Mouse (Mus musculus) yolk sac, embryonic 10.5 days (tissue): ENCODE measurements around the gene Grk4.

Experiments used
- DNase-seq: peaks from one replicate; pipeline ENCODE4 v3.0.0-alpha.2; 2017; ENCODE audit warnings: low spot score

Grk4 gene

DNA sequence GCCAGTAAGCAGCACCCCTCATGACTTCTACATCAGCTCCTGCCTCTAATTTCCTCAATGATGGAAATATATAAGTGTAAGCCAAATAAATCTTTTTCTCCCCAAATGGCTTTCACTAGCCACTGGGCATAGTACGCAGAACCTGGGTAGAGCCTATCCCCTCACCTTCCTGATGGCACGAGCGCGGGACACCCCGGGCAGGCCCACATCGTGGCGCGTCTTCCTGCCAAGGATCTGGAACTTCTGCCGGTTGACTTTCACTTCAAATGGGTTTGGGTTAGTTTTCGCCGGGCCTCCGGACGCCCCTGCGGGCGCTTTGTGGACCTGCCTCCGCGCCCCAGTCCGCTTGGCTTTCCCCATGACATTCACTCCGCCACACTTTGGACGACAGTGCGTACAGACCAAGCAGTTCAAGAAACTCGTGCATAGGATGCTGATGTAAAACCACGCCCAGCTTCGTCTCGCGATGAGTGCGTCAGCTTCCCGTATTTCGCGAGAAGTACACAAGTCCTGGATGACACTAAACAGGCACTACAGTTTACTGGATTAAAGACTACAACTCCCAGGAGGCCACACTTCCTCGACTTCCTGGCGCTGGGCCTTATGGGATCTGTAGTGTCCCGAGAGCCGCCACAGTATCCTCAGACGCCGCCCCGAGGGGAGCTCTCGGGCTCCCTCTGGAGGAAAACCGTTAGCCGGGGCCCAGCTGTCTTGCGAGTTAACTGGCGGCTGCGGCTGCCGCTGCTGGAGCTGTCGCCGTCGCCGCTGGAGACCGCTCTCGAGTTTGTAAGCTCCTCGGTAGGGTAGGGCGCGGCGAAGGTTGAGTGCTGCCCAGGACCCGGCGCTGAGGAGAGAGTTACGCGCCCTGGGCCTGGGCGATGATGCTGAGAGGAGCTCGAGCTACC, at the start of gene Grk4, which contains the start of gene Nop14:
TSS of gene Grk4 (plus strand) at position 694 of the 905 bp plus-strand sequence.
TSS of gene Nop14 (minus strand) at position 463 of the 905 bp plus-strand sequence.
- DNase-seq, result peak; percentile 99

DNA sequence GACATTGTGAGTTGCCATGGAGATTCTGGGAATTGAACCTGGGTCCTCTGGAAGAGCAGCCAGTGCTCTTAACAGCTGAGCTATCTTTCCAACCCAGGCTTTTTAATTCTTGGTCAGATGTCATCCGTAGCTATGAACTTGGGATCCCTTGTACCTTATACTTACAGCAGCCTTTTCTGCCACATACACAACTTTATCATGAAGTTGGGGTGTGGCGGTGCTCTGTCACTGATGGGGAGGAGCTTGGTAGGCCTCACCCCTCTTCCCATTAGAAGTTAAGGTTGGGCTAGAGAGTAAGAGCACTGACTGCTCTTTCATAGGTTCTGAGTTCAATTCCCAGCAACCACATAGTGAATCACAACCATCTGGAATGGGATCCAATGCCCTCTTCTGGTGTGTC, 27.2 kb upstream of the Grk4 start:
- DNase-seq, result no peak

DNA sequence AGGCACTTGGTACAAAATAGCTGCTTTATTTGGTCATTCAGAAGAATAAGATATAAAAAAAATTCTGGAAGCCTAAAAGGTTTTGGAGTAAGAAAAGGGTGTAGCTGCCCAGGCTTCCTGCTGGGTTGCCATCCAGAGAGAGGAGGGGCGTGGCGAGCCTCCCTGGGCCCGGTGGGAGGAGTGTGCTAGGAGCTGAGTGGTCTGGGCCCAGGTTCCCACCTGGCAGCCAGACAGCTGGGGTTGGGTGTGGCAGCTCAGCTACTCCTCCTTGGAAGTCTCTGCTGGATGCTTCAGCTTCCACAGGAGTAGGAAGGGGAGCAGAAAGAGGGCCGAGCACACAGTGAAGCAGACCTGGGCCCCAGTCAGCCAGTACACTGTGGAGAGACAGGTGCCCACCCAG, 26.5 kb upstream of the Grk4 start:
- DNase-seq, result no peak

DNA sequence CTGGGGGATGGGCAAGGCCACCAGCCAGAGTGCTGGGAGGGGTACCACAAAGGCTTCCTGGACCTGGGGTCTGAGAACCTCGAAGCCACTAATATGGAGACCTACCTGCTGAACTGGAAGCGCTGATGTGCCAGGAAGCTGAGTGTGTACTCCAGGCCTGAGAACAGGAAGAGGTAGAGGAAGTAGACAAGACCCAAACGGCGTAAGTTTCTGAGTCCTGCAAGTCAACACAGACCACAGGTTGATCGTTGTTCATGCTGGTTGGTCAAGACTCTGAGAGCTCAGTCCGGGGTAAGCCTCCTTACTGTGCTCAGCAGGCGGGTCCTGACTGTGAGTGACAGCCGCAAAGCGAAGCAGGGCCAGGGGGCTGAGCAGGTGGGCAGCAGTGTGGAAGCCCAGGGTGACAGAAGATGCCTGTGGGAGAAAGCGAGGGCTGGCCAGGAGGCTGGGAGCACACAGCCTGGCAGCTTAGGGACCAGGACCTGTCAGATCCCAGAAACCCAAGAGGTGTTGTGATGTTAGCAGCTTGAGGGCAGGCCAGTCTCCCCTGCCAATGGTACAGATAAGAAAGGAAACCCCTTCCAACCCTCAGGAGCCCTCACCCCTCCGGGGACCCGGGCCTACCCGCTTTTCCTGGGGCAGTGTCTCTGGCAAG, 25.3 kb upstream of the Grk4 start:
- no peak for DNase-seq

DNA sequence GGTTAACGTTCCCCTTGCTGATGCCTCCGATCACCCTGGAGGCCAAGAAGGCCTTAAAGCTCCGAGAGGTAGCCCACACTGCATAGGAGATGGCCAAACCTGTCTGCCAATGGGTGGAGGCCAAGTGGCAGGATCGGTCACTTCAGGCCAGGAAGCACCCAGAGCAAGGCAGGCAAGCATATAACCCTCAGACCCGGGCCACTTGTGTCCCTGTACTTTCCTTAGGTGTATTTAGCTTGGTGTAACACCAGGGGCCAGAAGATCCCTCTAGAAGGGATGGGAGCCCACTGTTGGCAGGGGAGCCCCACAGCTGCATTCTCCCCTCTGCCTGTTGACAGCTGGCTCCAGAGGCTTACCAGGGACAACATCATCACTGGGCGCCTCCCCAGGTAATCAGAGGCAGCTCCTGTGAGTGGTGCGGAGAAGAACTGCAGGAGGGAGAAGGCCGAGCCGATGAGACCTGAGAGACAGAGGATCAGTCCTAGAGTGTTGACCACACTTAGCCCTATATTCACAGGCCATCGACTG, 24.4 kb upstream of the Grk4 start:
- DNase-seq, result no peak

DNA sequence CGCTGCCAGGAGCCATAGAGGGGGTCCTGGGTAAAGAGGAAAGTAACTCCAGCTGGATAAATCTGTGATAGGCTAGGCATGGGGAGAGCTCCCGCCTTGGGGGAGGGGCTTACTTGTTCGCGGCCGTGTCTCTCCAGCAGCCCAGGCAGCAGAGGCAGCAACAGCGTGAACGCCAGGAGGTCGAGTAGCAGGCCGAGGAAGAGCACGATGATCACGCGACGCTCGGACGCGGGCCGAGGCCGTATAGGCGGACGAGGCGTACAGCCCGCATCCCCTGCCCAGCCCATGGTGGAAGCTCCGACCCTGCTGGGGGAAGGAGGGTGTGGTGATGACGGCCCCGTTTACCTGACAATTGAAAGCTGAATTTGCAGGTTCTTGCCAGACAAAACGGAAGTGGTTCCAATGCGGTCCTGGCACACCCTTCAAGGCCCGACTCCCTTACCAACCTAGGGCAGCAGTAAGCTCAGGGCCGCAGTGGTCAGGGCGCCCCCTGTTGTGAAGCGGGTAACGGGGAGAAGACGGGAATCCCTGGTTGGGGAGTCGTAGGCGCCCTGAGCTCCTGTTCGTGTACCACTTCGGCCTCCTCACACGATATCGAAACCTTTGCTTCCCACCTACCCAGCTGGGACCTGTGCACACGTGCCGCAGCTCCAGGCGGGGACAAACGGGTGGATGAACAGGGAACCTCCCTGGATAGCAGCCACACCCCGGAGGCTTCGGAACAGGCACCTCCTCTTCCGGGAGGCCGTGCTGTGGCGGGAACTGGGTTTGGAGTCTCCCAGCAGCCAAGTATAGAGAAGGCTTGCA, 23.5 kb upstream of the Grk4 start, which contains the start of gene Mfsd10:
TSS of gene Mfsd10 (minus strand) at position 732 of the 807 bp plus-strand sequence.
- DNase-seq, result peak; percentile 86

DNA sequence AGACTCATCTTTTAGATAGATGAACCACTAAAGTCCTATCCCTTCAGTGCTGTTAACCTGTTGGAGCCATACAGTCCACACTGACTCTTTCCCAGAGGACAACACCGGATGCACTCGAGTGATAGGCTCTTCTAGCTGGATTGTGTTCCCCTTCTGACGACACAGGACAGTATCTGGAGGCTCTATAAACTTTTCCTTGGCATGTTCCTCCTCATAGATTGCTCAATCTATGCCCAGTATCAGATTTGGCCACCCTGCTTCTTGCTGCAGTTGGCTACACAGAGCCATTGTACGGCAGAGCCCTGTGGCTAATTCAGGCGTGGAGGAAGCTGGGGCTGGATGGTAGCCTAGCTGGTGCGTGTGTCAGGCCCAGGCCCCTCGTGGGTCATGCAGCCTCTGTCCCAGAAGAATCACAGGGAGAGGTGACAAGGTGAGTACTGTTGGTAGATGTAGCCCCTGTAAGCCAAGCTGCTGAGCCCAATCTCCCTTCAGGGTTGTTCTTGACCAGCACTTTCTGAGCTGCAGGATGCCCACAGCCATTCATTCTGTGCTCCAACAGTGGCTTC, 22.5 kb upstream of the Grk4 start:
- no peak for DNase-seq

DNA sequence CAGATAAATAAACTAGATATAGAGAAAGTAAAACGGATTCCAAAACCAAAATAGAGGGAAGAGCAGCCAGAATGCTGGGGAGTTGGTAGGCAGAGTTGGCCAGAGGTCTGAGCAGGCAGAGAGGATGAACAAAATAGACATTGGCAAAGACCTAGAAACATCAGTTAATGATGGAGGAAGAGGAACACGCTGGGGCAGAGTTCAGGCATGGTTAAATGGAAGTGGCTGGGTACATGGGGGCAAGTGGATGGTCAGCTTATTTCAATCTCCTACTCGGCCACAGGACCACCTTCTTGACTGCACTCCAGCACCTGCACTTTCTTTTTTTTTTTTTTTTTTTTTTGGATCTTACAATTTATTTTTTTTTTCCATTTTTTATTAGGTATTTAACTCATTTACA, 18.2 kb upstream of the Grk4 start:
- no peak for DNase-seq

DNA sequence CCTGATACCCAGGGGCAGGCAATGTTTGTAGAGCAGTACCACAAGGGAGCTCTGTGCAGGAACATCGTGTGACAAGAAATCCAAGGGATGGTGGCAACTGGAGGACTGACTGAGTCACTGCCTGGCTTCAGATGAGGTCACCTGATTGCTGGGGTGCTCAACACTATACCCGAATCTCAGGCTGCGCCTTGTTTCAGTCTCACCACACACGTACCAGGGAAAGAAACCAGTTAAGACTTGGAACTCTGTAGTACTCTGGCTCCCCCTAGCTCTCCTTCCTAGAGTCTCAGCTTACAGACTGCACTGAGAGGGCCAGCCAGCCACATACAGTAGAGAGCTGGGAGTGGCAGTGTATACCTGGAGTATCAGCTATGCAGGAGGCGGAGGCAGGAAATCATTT, 17.2 kb upstream of the Grk4 start:
- no peak for DNase-seq

DNA sequence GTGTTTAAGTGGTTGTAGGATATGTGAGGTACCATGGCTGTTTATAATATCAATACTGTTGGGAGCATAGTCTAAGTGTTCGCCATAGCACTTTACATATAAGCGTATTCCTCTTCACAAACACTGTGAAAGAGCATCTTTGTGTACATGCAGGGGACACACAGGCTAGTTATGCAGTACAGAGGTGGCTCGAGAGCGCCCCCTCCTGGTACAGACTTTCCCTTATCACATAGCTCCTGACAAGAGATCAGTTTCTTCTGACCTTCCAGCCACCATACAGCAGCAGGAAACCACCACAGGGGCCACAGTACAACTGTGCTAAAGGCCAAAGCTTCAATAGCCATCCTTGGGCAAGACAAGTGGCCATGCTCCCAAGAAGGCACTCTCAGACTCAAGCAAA, 12.6 kb upstream of the Grk4 start:
- DNase-seq, result no peak

DNA sequence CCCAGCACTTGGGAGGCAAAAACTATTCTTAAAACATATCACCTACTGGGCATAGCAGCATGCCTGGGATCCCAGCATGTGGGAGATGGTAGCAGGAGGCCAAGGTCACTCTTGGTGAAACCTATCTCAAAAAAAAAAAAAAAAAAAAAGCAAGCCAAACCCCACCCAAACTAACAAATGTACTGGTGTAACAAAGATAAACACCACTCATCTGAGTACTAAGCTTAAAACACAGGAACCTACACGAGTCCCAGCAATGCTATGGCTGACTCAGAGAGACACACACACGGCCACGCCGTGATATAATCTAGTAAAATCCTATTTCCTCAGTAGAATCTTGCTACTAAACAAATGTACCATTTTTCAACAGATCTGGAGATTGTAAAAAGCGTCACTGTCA, 7.2 kb upstream of the Grk4 start:
- no peak for DNase-seq

DNA sequence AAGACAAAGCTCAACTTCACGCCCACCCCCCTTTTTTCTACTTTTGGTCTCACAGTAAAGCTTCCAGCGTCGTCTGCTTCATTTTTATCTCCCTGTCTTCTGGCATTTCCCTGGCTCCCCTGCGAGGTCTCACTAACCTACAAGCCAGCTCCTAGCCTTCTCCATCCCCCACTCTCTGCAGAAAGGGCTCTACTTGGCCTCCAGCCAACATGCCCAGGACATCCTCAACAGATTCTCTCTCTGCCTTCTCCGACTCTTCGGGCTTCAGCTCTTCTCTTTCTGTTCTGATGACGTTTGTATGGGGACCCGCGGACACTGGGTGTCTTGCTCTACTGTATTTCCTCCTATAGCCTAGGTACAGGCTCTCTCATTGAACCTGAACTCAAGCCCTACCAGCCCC, 5.3 kb upstream of the Grk4 start:
- no peak for DNase-seq

DNA sequence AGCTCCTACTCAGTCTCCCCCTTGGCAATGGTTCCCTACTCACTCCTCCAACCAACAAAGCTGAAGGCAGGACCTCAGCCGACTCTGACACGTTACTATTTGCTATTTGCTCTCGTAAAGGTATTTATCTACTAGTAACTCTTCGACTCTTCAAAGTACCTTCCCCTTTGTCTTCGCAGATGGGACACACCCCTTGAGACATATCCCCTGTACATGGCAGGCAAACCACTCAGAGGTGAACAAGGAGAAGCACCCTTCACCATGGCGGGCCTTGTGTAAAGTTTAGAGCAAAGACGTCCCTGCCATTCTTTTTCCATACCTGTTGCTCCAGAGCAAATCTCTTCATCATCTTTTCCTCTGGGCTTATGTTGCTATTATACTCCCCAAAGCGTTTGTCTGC, 2.6 kb upstream of the Grk4 start:
- no peak for DNase-seq

DNA sequence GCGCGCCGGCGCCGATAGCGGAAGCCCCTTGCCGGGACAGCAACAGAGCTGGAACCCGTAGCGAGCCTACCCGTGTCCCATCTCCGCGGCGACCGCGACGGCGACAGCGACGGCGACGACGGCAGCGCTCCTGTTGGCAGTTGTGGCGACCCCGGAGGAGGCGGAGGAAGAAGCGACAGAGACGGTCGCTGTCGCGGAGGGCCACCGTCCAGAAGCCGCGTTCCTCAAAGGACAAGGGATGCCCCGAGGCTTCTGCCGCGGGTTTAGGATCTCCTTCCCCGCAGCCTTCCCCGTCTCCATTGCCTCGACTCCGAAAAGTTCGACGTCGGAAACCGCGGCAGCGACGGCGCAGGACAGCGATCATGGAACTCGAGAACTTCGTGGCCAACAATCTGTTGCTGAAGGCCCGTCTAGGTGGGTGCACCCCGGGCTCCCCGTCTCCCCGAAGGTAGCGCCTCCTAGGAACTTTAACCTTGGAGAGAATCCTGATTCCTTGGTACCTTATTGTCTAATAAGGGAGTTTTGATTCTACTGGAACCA, 482 bp downstream of the Grk4 start:
- DNase-seq, result no peak

DNA sequence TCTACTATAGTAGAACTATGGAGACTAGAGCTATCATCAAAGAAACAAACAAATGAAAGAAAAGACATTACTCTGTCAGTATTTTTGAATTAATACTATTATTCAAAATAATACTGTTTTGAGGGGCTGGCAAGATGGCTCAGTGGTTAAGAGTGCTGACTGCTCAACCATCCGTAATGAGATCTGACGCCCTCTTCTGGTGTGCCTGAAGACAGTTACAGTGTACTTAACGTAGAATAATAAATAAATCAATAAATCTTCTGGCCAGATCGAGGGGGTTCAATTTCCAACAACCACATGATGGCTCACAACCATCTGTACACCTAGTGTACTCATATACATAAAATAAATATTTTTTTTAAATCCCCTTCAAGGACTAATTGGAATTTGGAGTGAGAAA, 1.7 kb downstream of the Grk4 start:
- DNase-seq, result no peak

DNA sequence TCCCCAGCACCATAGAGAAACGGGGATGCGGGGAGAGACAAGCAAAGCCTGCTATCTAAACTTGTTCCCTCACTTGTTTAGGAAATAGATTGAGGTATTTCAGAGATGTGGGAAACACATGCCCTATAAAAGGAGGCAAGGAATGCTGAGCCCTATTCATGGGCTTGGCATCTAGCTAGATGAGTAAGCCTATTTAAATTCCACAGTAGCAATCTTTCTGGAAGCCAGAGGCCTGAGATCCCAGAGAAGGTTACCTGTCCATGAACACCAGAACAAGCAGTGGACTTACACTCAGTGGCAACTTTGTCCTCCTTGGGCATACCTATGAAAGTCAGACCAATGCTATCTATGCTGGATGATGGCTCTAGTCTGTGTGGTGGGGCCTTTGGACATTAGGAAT, 3.1 kb downstream of the Grk4 start:
- DNase-seq, result no peak

DNA sequence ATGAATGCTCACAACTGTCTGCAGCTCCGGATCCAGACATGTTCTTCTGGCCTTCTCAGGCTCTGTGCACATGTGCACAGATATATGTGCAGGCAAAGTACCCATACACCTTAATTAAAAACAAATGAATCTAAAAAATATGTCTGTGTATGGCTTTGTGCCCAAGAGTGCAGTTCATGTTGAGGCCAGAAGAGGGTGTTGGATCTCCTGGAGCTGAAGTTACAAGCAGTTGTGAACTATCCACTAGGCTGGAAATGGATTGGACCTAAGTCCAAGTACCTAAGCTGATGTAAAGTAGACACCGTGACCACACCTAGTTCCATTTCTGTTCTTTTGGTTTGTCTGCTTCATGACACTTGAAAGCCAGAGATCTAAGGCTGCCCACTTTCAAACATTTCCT, 9.3 kb downstream of the Grk4 start:
- no peak for DNase-seq

DNA sequence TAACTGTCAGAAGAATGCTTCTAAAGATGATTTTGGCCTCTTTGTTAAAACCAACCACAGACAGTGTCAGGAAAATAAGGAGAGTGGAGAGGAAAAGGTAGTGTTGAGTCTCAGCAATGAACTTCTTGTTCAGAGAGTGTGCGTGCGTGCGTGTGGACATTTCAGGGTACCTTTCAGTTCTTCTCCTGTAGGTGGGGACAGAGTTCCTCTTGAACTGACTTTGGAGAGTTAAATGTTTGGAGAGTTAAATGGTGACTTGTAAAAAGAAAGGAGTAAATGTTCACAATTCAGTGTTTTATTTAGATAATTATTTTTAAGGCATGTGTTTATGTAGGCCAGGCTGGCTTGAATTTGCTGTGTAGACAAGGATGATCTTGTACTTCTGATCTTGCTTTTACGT, 10.1 kb downstream of the Grk4 start:
- DNase-seq, result no peak

DNA sequence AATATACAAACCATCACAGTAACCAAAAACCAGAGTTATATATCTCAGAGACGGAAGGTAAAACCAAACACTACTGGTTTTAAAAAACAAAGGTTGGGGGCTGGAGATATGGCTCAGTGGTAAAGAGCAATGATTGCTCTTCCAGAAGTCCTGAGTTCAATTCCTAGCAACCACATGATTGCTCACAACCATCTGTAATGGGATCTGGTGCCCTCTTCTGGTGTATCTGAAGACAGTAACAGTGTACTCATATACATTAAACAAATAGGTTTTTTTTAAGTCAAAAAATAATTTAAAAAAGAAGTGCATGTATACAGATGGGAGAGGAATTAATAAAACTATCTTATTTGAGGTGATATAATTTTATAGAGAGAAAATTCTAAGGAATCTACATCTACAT, 29.7 kb downstream of the Grk4 start:
- DNase-seq, result no peak

DNA sequence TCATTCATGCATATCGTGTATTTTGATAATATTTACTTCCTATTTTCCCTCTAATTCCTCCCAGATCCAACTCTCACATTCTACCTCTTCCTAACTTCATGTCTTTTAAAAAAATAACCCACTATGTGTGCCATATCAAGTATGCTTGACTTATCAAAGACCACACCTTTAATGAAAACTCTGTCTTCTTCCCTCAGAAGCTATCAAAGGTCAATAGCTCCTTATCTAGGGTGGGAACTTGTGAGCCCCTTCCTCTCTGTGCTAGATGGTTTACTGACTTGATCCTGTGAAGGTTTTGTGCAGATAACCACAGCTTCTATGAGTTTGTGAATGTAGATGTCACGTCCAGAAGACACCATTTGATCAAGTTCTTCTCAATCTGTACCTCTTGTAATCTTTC, 32.6 kb downstream of the Grk4 start:
- no peak for DNase-seq

DNA sequence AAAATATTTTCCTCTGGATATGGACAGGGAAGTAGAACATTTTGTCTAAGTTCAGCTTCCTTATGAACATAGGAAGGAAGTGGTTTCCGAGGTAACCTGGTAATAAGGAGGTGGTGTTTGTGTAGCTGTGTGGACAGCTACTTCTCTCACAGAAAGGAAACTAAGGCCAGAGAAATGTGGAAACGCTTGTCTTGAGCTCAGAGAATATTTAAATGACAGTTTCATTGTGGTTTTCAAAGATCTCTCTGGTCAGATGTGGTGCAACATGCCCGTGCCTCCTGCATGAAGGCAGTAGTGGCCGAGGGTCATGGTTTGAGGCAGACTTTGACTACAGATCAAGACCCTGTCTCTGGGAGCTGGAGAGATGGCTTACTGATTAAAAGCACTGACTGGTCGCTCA, 35.3 kb downstream of the Grk4 start:
- no peak for DNase-seq

DNA sequence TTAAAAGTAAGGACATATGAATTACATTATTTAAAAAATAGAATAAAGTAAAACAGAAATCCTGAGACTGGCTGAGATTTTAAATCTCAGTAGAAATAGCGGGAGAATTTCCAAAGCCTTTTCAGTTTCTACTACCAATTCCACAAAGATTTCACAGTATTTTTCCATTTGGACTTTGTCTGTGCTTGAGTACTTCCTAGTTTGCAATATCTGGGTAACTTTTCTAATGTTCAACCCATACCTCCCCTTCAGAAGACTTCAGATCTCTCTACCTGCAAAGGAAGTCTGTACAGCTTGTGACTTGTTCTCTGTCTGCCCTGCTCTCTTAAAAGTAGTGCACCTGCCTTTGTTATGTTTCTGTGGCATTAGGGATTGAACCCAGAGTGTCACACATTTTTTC, 48.3 kb downstream of the Grk4 start:
- DNase-seq, result no peak
